16 mouse cellular contexts compared by ENCODE assay signal in the genomic region with DNA sequence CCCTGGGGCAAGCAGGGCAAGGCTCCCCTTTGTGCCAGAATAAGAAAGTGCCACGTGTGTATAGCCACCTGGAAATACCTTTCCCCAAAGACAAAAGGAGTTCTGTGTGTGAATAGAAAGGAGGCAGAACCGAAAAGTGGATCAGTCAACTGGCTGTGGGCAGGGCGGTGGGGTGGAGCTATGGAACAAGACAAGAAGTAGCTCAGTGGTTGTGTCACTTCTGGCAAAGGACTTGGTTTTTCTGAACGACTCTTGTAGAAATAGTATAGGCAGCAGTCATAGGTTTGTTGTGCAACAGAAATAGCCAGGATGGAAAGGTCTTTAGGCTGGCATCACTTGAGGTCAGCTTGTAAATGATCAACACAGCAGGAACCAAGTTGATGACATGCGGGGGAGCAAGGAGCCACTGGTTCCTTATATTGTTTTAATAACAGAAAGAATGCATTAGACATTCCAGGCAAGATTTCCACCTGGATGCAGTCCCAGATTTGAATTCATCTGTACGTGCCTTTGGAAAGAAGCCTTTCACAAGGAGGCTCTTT.
A peak's percentile ranks its signal among the peaks of the same experiment; 100 is the strongest.
DNase-seq lines count a peak whose midpoint lies in the region; ATAC-seq lines count a peak whose summit lies in the region.
"Had no signal": no experiment of that assay in that cellular context is flagged by ENCODE, and none has a peak within 500 bp of the region (broad histone marks: within the 10 kb centered on the region; RNA-seq: fewer than 3 reads in every experiment).

No protein-coding gene starts in this region.

- no peak overlapping the region for H3K4me2 ChIP-seq in intestine, embryonic 14.5 days (ENCODE audit: low read length)
- H3K4me2 ChIP-seq in intestine, embryonic 16.5 days (ENCODE audit: low read depth, low read length), result no peak overlapping the region
- H3K4me2 ChIP-seq: hindbrain, embryonic 14.5 days; liver, embryonic 11.5 days; neural tube, embryonic 13.5 days had no signal

- H3K4me3 ChIP-seq in intestine, embryonic 14.5 days (ENCODE audit: low read depth, low read length), result no peak overlapping the region
- H3K4me3 ChIP-seq in intestine, embryonic 16.5 days (ENCODE audit: low read length), result no peak overlapping the region
- H3K4me3 ChIP-seq: heart, adult 2 months; left cerebral cortex, adult 2 months; neural tube, embryonic 13.5 days had no signal

- no peak for ATAC-seq in intestine, embryonic 14.5 days (replicated peaks; ENCODE audit: low FRiP score, low TSS enrichment, low read depth)
- ATAC-seq in intestine, embryonic 16.5 days, result no peak
- no peak for ATAC-seq in granulocyte monocyte progenitor cell, adult 5-6 weeks (replicated peaks; ENCODE audit: poor library complexity, severe bottlenecking)
- ATAC-seq: midbrain, embryonic 16.5 days had no signal

- H3K27me3 ChIP-seq in intestine, embryonic 14.5 days (replicated peaks; ENCODE audit: control insufficient read depth, insufficient read depth, low read length), result no peaks in the 10 kb centered on the region
- H3K27me3 ChIP-seq in intestine, embryonic 16.5 days (replicated peaks; ENCODE audit: control insufficient read depth, insufficient read depth, low read length), result no peaks in the 10 kb centered on the region
- H3K27me3 ChIP-seq: neural tube, embryonic 13.5 days had no signal

- H3K36me3 ChIP-seq in intestine, embryonic 14.5 days (ENCODE audit: control insufficient read depth, insufficient read depth, low read length), result no peaks in the 10 kb centered on the region
- no peaks in the 10 kb centered on the region for H3K36me3 ChIP-seq in intestine, embryonic 16.5 days (ENCODE audit: control insufficient read depth, insufficient read depth, low read length)
- H3K36me3 ChIP-seq: G1E; neural tube, embryonic 13.5 days had no signal

- DNase-seq in intestine, embryonic 14.5 days (ENCODE audit: low spot score), result peak; percentile 40
- peak; percentile 85 for DNase-seq in Muller cell, postnatal 12 days (ENCODE audit: inconsistent ontology term)
- DNase-seq in fat pad, adult 2 months (ENCODE audit: extremely low read depth, low read depth, low spot score), result peak; percentile 96
- DNase-seq in lung, postnatal 36 days, result peak; percentile 73
- no peak for DNase-seq in layer of hippocampus, postnatal 10 days (ENCODE audit: low spot score in 2 of 2)
- DNase-seq in cerebellum, postnatal 10 days, result no peak
- DNase-seq: cerebellum, postnatal 14 days; heart, adult 2 months had no signal

- H3K9me3 ChIP-seq in intestine, embryonic 14.5 days (ENCODE audit: control insufficient read depth, low read length), result no peaks in the 10 kb centered on the region
- H3K9me3 ChIP-seq in intestine, embryonic 16.5 days (ENCODE audit: control insufficient read depth, low read length), result no peaks in the 10 kb centered on the region
- H3K9me3 ChIP-seq: neural tube, embryonic 13.5 days had no signal

- H3K9ac ChIP-seq in intestine, embryonic 14.5 days (ENCODE audit: low read length), result no peak overlapping the region
- H3K9ac ChIP-seq in intestine, embryonic 16.5 days (ENCODE audit: low read depth, low read length), result no peak overlapping the region
- H3K9ac ChIP-seq: hindbrain, embryonic 14.5 days; neural tube, embryonic 13.5 days had no signal

- H3K27ac ChIP-seq in intestine, embryonic 14.5 days (ENCODE audit: low read depth), result no peak overlapping the region
- no peak overlapping the region for H3K27ac ChIP-seq in intestine, embryonic 16.5 days (ENCODE audit: low read length)
- H3K27ac ChIP-seq: heart, adult 2 months; hindbrain, embryonic 14.5 days; neural tube, embryonic 13.5 days had no signal

- WGBS in intestine, embryonic 14.5 days, result 73% methylated on average over 6 of the region's 6 CpGs
- WGBS in intestine, embryonic 16.5 days, result 68% methylated on average over 6 of the region's 6 CpGs

- H3K4me1 ChIP-seq in intestine, embryonic 14.5 days (replicated peaks; ENCODE audit: control insufficient read depth, insufficient read depth, low read length), result no peaks in the 10 kb centered on the region
- no peaks in the 10 kb centered on the region for H3K4me1 ChIP-seq in intestine, embryonic 16.5 days (ENCODE audit: control insufficient read depth, insufficient read depth, low read length)

Comparison
In these comparisons a context has a peak if more than half of its experiments do, and no peak if none do; other contexts are left out.
1. DNase-seq: peak in intestine, embryonic 14.5 days (single experiment), Muller cell, postnatal 12 days (single experiment), fat pad, adult 2 months (single experiment) and lung, postnatal 36 days (single experiment); none in layer of hippocampus, postnatal 10 days (0 of 2) and cerebellum, postnatal 10 days (0 of 2).